Mouse (Mus musculus): Measurements from ENCODE around the gene Ubl3.
A peak's percentile ranks its signal among the peaks of the same experiment; 100 is the strongest.

The Ubl3 gene

GRCm38 (mm10) chr5:148552187-148553071, at the start of gene Ubl3:
Ubl3 (minus strand) TSS chr5:148552789.
- peak; percentile 88 for DNase-seq

DNA sequence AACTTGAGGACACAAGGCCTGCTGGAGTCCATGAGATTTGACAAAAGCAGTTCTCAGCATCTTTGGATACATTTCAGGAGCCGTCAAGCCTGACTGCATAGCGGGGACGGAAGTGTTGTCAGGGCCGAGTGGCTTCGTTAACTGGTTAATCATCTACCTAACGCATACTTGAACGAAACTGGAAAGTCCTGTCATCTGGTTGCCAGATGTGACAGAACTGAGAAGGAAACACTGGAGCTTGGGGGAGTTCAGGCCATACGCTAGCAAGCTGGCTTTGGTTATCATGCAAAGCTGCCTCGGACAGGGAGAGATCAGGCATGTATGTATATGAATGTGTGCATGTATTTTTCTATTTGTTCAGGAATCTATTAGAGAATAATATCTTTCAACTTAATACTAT, 45.8 kb upstream of the Ubl3 start:
- no peak for DNase-seq

- no peak for DNase-seq
Measured at GRCm38 (mm10) chr5:148596086-148596753, 43.6 kb upstream of the Ubl3 start.

DNA sequence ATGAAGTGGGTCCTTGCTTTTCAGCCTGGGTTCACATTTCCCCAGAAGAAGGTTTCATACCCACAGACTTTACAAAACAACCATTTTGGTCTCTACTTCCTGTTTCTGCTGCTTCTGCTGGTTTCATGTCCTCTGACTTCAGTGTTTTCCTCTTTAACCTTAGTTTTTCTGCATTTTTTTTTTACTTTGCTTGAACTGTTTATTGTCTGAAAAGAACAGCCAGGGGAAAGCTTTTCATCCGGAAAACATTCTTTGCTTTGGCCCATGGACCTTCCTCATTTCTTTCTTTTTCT, 42.8 kb upstream of the Ubl3 start:
- no peak for DNase-seq

DNA sequence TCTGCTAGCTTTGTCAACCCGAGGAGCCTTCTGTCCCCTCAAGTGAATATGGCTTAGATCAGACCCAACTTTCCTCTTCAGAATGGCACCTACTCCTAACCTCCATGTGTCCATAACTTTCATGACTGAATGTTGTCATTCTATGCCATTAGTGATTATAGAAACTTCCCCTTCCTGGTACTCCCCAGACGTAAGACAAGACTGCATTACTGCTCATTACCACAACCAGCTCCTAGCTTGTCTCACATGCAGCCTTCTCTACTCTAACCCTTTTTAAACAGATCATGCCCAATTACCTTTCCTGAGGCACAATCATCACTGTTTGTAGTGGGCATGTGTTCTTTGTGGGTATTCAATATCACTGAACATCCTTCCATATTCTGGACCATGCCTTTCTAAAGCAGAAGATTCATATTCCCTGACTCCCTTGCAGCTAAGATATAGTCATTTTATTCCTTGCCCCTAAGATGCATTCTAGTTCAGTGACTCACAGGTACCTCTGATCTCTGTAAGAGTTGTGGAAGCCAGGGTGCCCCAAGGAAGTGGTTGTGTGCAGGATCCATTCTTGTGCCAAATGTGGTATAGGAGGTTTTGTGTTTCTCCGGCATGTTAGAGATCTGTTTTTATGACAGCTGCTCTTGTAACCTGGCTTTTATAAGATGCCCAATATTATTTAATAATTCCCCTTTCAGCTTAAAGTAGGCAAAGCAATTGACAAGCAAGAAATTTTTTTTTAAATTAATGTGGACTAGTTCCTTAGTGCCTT, 42.3 kb upstream of the Ubl3 start:
- DNase-seq = no peak

DNA sequence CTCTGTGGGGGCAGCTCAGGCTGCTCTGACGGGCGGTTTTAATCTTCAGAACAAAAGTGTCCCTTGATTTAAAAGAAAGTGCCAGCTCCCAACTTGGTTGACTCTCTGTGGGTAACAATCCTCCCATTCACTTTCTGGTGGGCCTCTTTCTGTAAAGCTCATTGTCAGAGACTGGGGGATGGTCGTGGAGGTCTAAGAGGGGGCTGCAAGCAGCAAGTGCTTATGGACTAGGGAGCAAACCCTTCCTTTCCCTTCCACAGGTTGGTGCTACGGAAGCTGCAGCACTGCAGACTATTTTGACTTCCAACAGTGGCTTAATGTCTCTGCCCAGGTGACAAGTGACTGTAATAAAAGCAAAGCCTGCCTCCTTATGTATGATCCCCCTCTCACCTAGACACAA, 41.0 kb upstream of the Ubl3 start:
- DNase-seq = no peak

DNA sequence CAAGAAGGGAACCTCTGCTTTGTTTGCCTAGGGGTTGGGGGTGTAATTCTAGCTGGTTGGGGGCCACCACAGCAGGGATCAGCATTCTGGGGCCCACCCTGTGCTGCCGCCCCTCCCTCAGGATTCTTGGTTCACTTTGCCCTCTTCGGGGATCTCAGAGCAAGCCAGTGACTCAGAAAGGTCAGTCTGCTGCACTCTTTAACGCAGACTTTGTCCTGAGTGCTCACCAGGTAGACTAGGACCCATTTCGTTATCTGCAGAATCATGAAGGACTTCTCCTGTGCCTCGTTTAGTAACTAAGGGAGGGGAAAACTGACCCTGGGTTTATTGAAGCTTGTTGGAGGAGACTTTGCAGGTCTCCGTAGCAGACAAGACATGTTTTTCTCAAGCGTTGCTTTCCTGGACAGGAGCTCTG, 38.9 kb upstream of the Ubl3 start:
- DNase-seq = no peak

GRCm38 (mm10) chr5:148590603-148591447, 38.2 kb upstream of the Ubl3 start:
- no peak for DNase-seq

DNA sequence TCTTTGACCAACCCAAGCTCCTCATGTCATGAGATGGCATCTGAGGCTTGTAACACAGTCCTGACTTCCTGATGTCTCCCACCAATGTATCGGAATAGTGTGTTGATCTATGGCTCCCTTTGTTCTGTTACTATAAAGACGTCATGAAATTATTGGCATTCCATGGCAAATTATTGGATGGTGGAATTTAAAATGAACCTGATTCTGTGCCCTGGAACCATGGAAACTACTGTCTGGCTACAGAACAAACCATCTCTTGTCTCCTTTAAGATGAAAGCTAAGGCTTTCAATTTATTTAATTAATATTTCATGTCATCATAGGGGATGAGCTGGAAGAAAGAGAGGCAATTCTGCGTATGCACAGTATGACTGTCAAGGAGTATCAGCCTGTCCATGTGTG, 36.4 kb upstream of the Ubl3 start:
- DNase-seq = no peak

DNA sequence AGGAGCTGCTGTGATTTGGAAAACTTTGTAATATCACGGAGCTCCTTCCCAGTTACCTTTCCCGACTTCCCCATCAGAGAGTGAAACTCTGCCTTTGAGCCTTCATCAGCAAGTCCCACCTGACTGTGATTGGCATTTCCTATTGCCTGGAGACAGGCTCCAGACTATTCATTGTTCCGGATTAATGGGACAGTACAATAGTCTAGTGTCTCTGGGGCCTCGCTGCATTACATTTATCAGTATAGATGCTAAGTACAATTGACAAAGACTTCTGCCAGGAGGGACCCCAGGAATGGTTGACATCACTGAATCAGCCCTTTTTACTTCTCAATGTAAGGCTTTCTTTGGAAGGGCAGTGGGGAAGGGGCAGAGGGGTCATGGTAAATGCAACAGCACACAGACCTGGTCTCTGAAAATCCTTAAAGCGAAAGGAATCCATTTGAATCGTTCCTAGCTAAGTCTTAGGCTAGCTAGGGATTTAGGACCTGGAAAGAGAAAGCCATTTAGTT, 35.6 kb upstream of the Ubl3 start:
- DNase-seq = no peak

- DNase-seq = no peak
Measured at GRCm38 (mm10) chr5:148580388-148580985, 27.9 kb upstream of the Ubl3 start.

- DNase-seq = no peak
Measured at GRCm38 (mm10) chr5:148579156-148579555, 26.6 kb upstream of the Ubl3 start.

- no peak for DNase-seq
Measured at GRCm38 (mm10) chr5:148578353-148578752, 25.8 kb upstream of the Ubl3 start.

- DNase-seq = no peak
Measured at GRCm38 (mm10) chr5:148577278-148577677, 24.7 kb upstream of the Ubl3 start.

DNA sequence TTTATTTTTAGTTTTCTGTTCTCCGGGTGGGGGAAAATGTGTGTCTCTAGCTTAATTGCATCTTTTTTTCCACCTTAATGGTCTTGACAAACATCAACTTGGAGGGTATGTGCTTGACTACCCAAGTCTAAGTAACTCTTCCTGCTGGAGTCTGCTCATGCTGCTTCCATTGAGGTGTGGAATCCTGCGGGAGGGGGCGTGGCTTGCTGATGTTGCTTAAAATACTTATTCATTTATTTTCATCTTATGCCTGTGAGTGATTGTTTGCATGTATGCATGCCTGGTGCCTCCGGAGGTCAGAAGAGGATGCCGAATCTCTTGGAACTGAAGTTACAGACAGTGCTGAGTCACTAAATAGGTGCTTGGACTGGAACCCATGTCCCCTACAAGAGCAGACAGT, 22.6 kb upstream of the Ubl3 start:
- DNase-seq = no peak

DNA sequence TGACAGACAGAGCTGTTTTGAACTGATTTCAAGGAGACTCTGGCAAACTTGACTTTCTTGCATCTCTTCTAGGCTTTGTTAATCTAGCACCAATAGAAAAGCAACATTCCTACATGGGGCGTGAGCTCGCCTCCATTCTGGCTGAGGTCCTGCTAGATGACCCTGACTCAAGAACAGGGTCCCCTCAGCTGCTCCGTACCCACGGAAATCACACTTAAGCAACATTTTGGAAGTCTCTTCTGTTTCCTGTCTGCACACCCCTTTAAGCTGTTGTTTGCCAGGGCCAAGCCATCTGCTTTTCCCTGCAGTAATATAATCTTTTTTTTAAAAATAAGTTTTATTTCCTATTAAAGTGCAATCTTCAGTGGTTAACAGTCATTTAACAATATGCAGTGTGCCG, 20.1 kb upstream of the Ubl3 start:
- DNase-seq = no peak

DNA sequence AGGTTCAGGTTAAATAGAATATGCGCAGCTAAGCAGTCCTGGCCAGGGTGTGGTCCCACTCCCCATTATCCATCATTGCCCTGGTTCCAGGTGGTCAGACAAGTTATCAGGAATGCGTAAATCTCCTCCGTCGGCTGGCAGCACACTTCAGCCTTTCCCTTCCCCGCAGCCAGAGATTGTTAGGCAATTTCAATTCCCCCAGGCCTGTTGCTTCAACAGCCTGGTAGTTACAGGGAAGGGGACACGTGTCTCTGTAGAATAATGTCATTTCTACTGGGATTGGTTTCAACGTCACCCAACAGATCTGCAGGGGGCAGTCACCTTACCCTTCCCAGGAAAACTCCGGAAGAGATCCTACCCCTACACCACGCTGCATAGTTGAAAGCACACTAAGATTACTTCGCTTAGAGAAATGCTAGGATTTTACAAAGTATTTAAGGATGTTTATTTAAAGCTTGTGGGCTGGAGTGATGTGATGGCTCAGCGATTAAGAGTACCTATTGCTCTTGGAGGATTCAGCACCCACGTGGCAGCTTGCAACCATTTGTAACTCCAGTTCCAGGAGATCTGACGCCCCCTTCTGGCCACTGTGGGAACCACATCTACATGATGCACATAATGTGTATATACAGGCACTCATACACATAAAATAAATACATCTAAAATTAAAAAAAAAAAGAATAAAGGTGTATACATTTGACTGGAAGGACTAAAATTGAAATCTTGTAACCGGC, 18.1 kb upstream of the Ubl3 start:
- no peak for DNase-seq

DNA sequence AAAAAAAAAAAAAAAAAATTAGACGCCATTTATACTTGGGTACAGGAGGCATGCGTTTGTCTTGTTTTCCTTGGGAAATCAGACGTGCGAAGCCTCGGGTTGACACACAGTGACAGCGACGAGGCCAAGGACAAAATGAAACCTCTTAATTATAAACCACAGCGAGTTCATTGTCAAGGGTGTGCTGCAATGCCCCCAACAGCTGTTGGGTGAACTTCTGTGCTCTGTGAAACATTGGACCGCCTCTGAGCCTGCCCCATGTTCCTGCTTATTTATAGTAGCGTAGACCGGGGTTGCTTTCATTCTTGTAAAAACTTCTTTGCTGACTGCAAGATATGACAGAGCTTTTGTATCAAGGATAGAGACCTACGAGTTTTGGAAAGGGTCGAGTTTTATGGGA, 16.9 kb upstream of the Ubl3 start:
- DNase-seq = no peak

GRCm38 (mm10) chr5:148565636-148566035, 13.0 kb upstream of the Ubl3 start:
- no peak for DNase-seq

GRCm38 (mm10) chr5:148564073-148564472, 11.5 kb upstream of the Ubl3 start:
- DNase-seq = no peak

DNA sequence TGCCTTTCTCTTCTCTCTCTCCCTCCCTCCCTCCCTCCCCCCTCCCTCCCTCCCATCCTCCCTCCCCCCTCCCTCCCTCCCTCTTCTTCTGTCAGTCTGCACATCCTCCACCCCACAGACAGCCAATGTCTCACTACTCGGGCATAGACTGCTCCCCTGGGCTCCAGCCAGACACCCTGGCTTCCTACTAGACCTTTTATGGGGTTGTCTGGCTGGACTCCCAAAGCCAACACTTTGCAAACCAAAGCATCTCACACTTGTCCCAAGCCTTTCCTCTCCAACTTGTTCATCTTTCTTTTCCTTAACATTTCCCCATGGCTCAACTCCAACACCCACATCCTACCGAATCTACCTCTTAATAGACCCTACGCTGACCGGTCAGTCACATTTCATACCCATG, 10.7 kb upstream of the Ubl3 start:
- DNase-seq = no peak

DNA sequence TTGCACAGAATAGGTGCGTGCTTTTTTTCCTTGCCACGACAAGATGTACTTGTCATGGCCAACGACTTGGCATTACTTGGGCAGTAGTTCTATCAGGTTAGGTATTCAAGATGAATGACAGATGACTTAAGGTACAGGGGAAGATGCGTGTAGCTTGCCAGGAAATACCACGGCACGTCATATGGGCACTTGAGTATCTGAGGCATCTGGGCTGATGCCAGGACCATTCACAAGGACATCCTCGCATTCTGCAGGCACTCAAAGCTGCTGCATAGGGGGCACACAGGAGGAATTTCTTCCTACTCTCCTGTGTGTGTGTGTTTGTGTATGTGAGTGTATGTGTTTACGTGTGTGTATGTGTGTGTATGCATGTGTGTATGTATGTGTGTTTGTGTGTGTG, 9.6 kb upstream of the Ubl3 start:
- no peak for DNase-seq
